Mouse (Mus musculus) CD4-positive, CD25-positive, alpha-beta regulatory T cell, adult 2 months (primary cell): ENCODE measurements around the gene Il17rd.

Source experiments
- DNase-seq: peaks from one replicate; pipeline ENCODE4 v3.0.0-alpha.2; 2012; ENCODE audit warnings: low read depth, low spot score

The Il17rd gene

GRCm38 (mm10) chr14:27038783-27039182 is at the start of gene Il17rd:
Il17rd (plus strand) TSS chr14:27038941.
- DNase-seq = peak; percentile 89

GRCm38 (mm10) chr14:26991622-26992021 is 47.1 kb upstream of the Il17rd start:
- DNase-seq = no peak

- DNase-seq = no peak
Observed at GRCm38 (mm10) chr14:26993427-26993826, 45.3 kb upstream of the Il17rd start.

- peak; percentile 84 for DNase-seq
Observed at GRCm38 (mm10) chr14:26994211-26994741, 44.5 kb upstream of the Il17rd start, which contains the start of gene Hesx1. Hesx1 (plus strand) TSS chr14:26994416.

GRCm38 (mm10) chr14:26996257-26996656 is 42.5 kb upstream of the Il17rd start:
- no peak for DNase-seq

GRCm38 (mm10) chr14:27000386-27000785 is 38.4 kb upstream of the Il17rd start:
- no peak for DNase-seq

- DNase-seq = no peak
Observed at GRCm38 (mm10) chr14:27004906-27005305, 33.8 kb upstream of the Il17rd start.

- DNase-seq = no peak
Observed at GRCm38 (mm10) chr14:27005937-27006336, 32.8 kb upstream of the Il17rd start.

- no peak for DNase-seq
Observed at GRCm38 (mm10) chr14:27011561-27011960, 27.2 kb upstream of the Il17rd start.

- no peak for DNase-seq
Observed at GRCm38 (mm10) chr14:27013658-27014057, 25.1 kb upstream of the Il17rd start.

GRCm38 (mm10) chr14:27017936-27018335 is 20.8 kb upstream of the Il17rd start:
- no peak for DNase-seq

GRCm38 (mm10) chr14:27019850-27020249 is 18.9 kb upstream of the Il17rd start:
- no peak for DNase-seq

- peak; percentile 89 for DNase-seq
Observed at GRCm38 (mm10) chr14:27022876-27023275, 15.9 kb upstream of the Il17rd start.

GRCm38 (mm10) chr14:27024664-27025063 is 14.1 kb upstream of the Il17rd start:
- DNase-seq = no peak

- DNase-seq = peak; percentile 80
Observed at GRCm38 (mm10) chr14:27029771-27030173, 9.0 kb upstream of the Il17rd start.

- peak; percentile 77 for DNase-seq
Observed at GRCm38 (mm10) chr14:27031142-27031541, 7.6 kb upstream of the Il17rd start.

- DNase-seq = no peak
Observed at GRCm38 (mm10) chr14:27037513-27037912, 1.2 kb upstream of the Il17rd start.

GRCm38 (mm10) chr14:27039281-27040248 is 824 bp downstream of the Il17rd start:
- peak; percentile 41 for DNase-seq

- no peak for DNase-seq
Observed at GRCm38 (mm10) chr14:27040451-27040850, 1.7 kb downstream of the Il17rd start.

GRCm38 (mm10) chr14:27042280-27042983 is 3.7 kb downstream of the Il17rd start:
- no peak for DNase-seq

- DNase-seq = no peak
Observed at GRCm38 (mm10) chr14:27043416-27043815, 4.7 kb downstream of the Il17rd start.
